Comparison of ENCODE assay signal across 8 mouse cellular contexts in genomic region chr15:98895635-98896589, GRCm38 (mm10). TPM values are rescaled to one million over a fixed set of nuclear protein-coding genes. Genes with fewer than 3 reads are reported as not detected.
DNase-seq lines count a peak whose midpoint lies in the region; ATAC-seq and TF ChIP-seq lines count a peak whose summit lies in the region.

No protein-coding gene starts in this region.

- no peak for TF ChIP-seq CTCF in cerebellum, adult 2 months (IDR thresholded peaks at IDR 0.05; ENCODE audit: borderline replicate concordance, insufficient read depth, low read depth, low read length)

- H3K36me3 ChIP-seq in kidney, embryonic 14.5 days (ENCODE audit: control insufficient read depth, insufficient read depth, low read length): no peaks in the 10 kb centered on the region
- H3K36me3 ChIP-seq in liver, embryonic 12.5 days: no peaks in the 10 kb centered on the region
- H3K36me3 ChIP-seq in neural tube, embryonic 15.5 days: no peaks in the 10 kb centered on the region

- no peak for TF ChIP-seq POLR2A in cerebellum, adult 2 months (IDR thresholded peaks at IDR 0.05; ENCODE audit: borderline replicate concordance, insufficient read depth, low read length)

- peaks cover 73% of the 10 kb centered on the region for H3K27me3 ChIP-seq in kidney, embryonic 14.5 days (ENCODE audit: control insufficient read depth, insufficient read depth, low read length)
- peaks cover 93% of the 10 kb centered on the region for H3K27me3 ChIP-seq in liver, embryonic 12.5 days (replicated peaks)
- H3K27me3 ChIP-seq in neural tube, embryonic 15.5 days (replicated peaks): peaks cover 92% of the 10 kb centered on the region
- peaks cover 1% of the 10 kb centered on the region; the same call in 1 of the 2 replicates for H3K27me3 ChIP-seq in cerebellum, adult 2 months (ENCODE audit: control insufficient read depth, insufficient read depth, low read length)

- DNase-seq in kidney, adult 8-10 months: no peak
- peak; percentile 79 for DNase-seq in embryo, embryonic 10.5 days (ENCODE audit: low spot score)
- DNase-seq in heart, postnatal 4 days: peak; percentile 58
- no peak for DNase-seq in cerebellum, adult 2 months

- H3K9me3 ChIP-seq in kidney, embryonic 14.5 days (ENCODE audit: control insufficient read depth, low read length): no peaks in the 10 kb centered on the region
- H3K9me3 ChIP-seq in liver, embryonic 12.5 days (replicated peaks): no peaks in the 10 kb centered on the region
- no peaks in the 10 kb centered on the region for H3K9me3 ChIP-seq in neural tube, embryonic 15.5 days (replicated peaks)

- ATAC-seq in kidney, embryonic 14.5 days (ENCODE audit: low FRiP score, low TSS enrichment): no peak
- ATAC-seq in liver, embryonic 12.5 days: peak; percentile 70
- ATAC-seq in neural tube, embryonic 15.5 days (ENCODE audit: low FRiP score): no peak
- no peak for ATAC-seq in erythroid progenitor cell, adult 5-6 weeks (replicated peaks; ENCODE audit: low FRiP score, poor library complexity, severe bottlenecking)

- WGBS in kidney, embryonic 14.5 days: 3% methylated on average over 40 of the region's 41 CpGs
- WGBS in liver, embryonic 12.5 days (ENCODE audit: insufficient replicate concordance): 2% methylated on average over 41 of the region's 41 CpGs
- 2% methylated on average over 41 of the region's 41 CpGs for WGBS in neural tube, embryonic 15.5 days
- 21% methylated on average over 41 of the region's 41 CpGs for WGBS in cerebellum, adult 2 months

- H3K27ac ChIP-seq in kidney, embryonic 14.5 days (ENCODE audit: low read depth, low read length): no peak overlapping the region
- no peak overlapping the region for H3K27ac ChIP-seq in liver, embryonic 12.5 days
- H3K27ac ChIP-seq in neural tube, embryonic 15.5 days (replicated peaks): no peak overlapping the region
- H3K27ac ChIP-seq in cerebellum, adult 2 months (ENCODE audit: insufficient read depth, low read length): no peak overlapping the region

- peaks cover 40% of the 10 kb centered on the region for H3K4me1 ChIP-seq in kidney, embryonic 14.5 days (ENCODE audit: control insufficient read depth, insufficient read depth, low read length)
- H3K4me1 ChIP-seq in liver, embryonic 12.5 days: peaks cover 76% of the 10 kb centered on the region
- H3K4me1 ChIP-seq in neural tube, embryonic 15.5 days: peaks cover 47% of the 10 kb centered on the region
- H3K4me1 ChIP-seq in cerebellum, adult 2 months (ENCODE audit: control insufficient read depth, insufficient read depth, low read length): peaks cover 6% of the 10 kb centered on the region

- peak overlapping the region; percentile 30 for H3K4me3 ChIP-seq in kidney, embryonic 14.5 days (ENCODE audit: low read length)
- H3K4me3 ChIP-seq in liver, embryonic 12.5 days: peak overlapping the region; percentile 34
- peak overlapping the region; percentile 49 for H3K4me3 ChIP-seq in neural tube, embryonic 15.5 days (replicated peaks)
- no peak overlapping the region for H3K4me3 ChIP-seq in cerebellum, adult 2 months (replicated peaks; ENCODE audit: insufficient read depth, low read depth, low read length)

- H3K4me2 ChIP-seq in kidney, embryonic 14.5 days (replicated peaks; ENCODE audit: low read depth, low read length): peak overlapping the region; percentile 49
- peak overlapping the region; percentile 83 for H3K4me2 ChIP-seq in liver, embryonic 12.5 days
- H3K4me2 ChIP-seq in neural tube, embryonic 15.5 days: peak overlapping the region; percentile 96

- peak overlapping the region; percentile 54 for H3K9ac ChIP-seq in kidney, embryonic 14.5 days (ENCODE audit: low read depth, low read length)
- H3K9ac ChIP-seq in liver, embryonic 12.5 days: peak overlapping the region; percentile 10; the same call in 1 of the 2 replicates
- H3K9ac ChIP-seq in neural tube, embryonic 15.5 days (replicated peaks): peak overlapping the region; percentile 33; the same call in 1 of the 2 replicates

RNA-seq across cellular contexts. Expression of gene Rhebl1, which starts 1.6 kb away (rescaled TPM):
- 14.4 and 22.4 TPM in 2 replicates for polyA plus RNA-seq in kidney, embryonic 14.5 days (2014; fragmentation: Nextera tagmentation; extraction: Ambion mirVana)
- 1 to 10 TPM; 2.0 TPM for total RNA-seq in heart, postnatal 4 days (2021)
- polyA plus RNA-seq in liver, embryonic 12.5 days (2016; fragmentation: Nextera tagmentation; extraction: Ambion mirVana): 4.9 TPM in 2 replicates
- polyA plus RNA-seq in neural tube, embryonic 15.5 days (2015; fragmentation: Nextera tagmentation; extraction: Ambion mirVana): 27.0 and 33.2 TPM in 2 replicates
- 18.7 and 19.8 TPM in 2 replicates for polyA plus RNA-seq in cerebellum, adult 2 months (2012; rRNA removed)
- total RNA-seq in erythroid progenitor cell, adult 5-6 weeks (2015; ENCODE audit: low replicate concordance): 2.2 and 5.9 TPM in 2 replicates
- total RNA-seq in erythroid progenitor cell, adult 5-6 weeks (2017; ENCODE audit: low replicate concordance): not detected in 2 replicates

RNA-seq across cellular contexts. Expression of gene Dhh, which starts 2.4 kb away (rescaled TPM):
- 0.54 and 0.84 TPM in 2 replicates for polyA plus RNA-seq in kidney, embryonic 14.5 days (2014; fragmentation: Nextera tagmentation; extraction: Ambion mirVana)
- 1 to 10 TPM; 2.7 to 3.5 TPM for total RNA-seq in heart, postnatal 4 days (2021)
- 0.25 and 0.32 TPM in 2 replicates for polyA plus RNA-seq in liver, embryonic 12.5 days (2016; fragmentation: Nextera tagmentation; extraction: Ambion mirVana)
- 2.5 and 3.2 TPM in 2 replicates for polyA plus RNA-seq in neural tube, embryonic 15.5 days (2015; fragmentation: Nextera tagmentation; extraction: Ambion mirVana)
- 0.07 and 0.10 TPM in 2 replicates for polyA plus RNA-seq in cerebellum, adult 2 months (2012; rRNA removed)
- not detected in 2 replicates for total RNA-seq in erythroid progenitor cell, adult 5-6 weeks (2015; ENCODE audit: low replicate concordance)
- not detected in 2 replicates for total RNA-seq in erythroid progenitor cell, adult 5-6 weeks (2017; ENCODE audit: low replicate concordance)

RNA-seq across cellular contexts. Expression of gene Lmbr1l, which starts 22.1 kb away (rescaled TPM):
- 5.5 and 8.6 TPM in 2 replicates for polyA plus RNA-seq in kidney, embryonic 14.5 days (2014; fragmentation: Nextera tagmentation; extraction: Ambion mirVana)
- total RNA-seq in heart, postnatal 4 days (2021): 10 to 100 TPM; 14.1 to 15.9 TPM
- 4.4 and 4.6 TPM in 2 replicates for polyA plus RNA-seq in liver, embryonic 12.5 days (2016; fragmentation: Nextera tagmentation; extraction: Ambion mirVana)
- polyA plus RNA-seq in neural tube, embryonic 15.5 days (2015; fragmentation: Nextera tagmentation; extraction: Ambion mirVana): 27.9 and 28.6 TPM in 2 replicates
- polyA plus RNA-seq in cerebellum, adult 2 months (2012; rRNA removed): 37.5 and 39.7 TPM in 2 replicates
- 7.9 and 15.1 TPM in 2 replicates for total RNA-seq in erythroid progenitor cell, adult 5-6 weeks (2015; ENCODE audit: low replicate concordance)
- total RNA-seq in erythroid progenitor cell, adult 5-6 weeks (2017; ENCODE audit: low replicate concordance): 9.0 and 12.1 TPM in 2 replicates

RNA-seq across cellular contexts. Expression of gene Kmt2d, which starts 24.9 kb away (rescaled TPM):
- 17.5 and 21.4 TPM in 2 replicates for polyA plus RNA-seq in kidney, embryonic 14.5 days (2014; fragmentation: Nextera tagmentation; extraction: Ambion mirVana)
- total RNA-seq in heart, postnatal 4 days (2021): 10 to 100 TPM; 65.6 to 67.2 TPM
- 7.0 TPM in 2 replicates for polyA plus RNA-seq in liver, embryonic 12.5 days (2016; fragmentation: Nextera tagmentation; extraction: Ambion mirVana)
- polyA plus RNA-seq in neural tube, embryonic 15.5 days (2015; fragmentation: Nextera tagmentation; extraction: Ambion mirVana): 9.9 and 10.1 TPM in 2 replicates
- polyA plus RNA-seq in cerebellum, adult 2 months (2012; rRNA removed): 49.9 and 52.6 TPM in 2 replicates
- 29.2 and 52.4 TPM in 2 replicates for total RNA-seq in erythroid progenitor cell, adult 5-6 weeks (2015; ENCODE audit: low replicate concordance)
- 69.3 and 96.1 TPM in 2 replicates for total RNA-seq in erythroid progenitor cell, adult 5-6 weeks (2017; ENCODE audit: low replicate concordance)

RNA-seq across cellular contexts. Expression of gene Tuba1b, which starts 38.5 kb away (rescaled TPM):
- 1,971 and 2,088 TPM in 2 replicates for polyA plus RNA-seq in kidney, embryonic 14.5 days (2014; fragmentation: Nextera tagmentation; extraction: Ambion mirVana)
- total RNA-seq in heart, postnatal 4 days (2021): 100 to 1,000 TPM; 873 to 889 TPM
- 1,333 and 1,388 TPM in 2 replicates for polyA plus RNA-seq in liver, embryonic 12.5 days (2016; fragmentation: Nextera tagmentation; extraction: Ambion mirVana)
- 1,446 and 1,534 TPM in 2 replicates for polyA plus RNA-seq in neural tube, embryonic 15.5 days (2015; fragmentation: Nextera tagmentation; extraction: Ambion mirVana)
- polyA plus RNA-seq in cerebellum, adult 2 months (2012; rRNA removed): 1,352 and 1,359 TPM in 2 replicates
- total RNA-seq in erythroid progenitor cell, adult 5-6 weeks (2015; ENCODE audit: low replicate concordance): 2,503 and 2,754 TPM in 2 replicates
- 632 and 670 TPM in 2 replicates for total RNA-seq in erythroid progenitor cell, adult 5-6 weeks (2017; ENCODE audit: low replicate concordance)

Comparison
In these comparisons a context has a peak if more than half of its experiments do, and no peak if none do; other contexts are left out.
1. DNase-seq: peak in embryo, embryonic 10.5 days (single experiment) and heart, postnatal 4 days (single experiment); none in kidney, adult 8-10 months (0 of 2) and cerebellum, adult 2 months (0 of 2).
2. Peak in every context shown above with its lines, with median percentiles within 50 percentile points of each other: H3K4me2 ChIP-seq and H3K9ac ChIP-seq.